Comparison of ENCODE assay signal across 22 mouse cellular contexts in genomic region chr9:75238179-75238578, GRCm38 (mm10).
"Had no signal": no experiment of that assay in that cellular context is flagged by ENCODE, and none has a peak within 500 bp of the region (broad histone marks: within the 10 kb centered on the region; RNA-seq: fewer than 3 reads in every experiment).

No protein-coding gene starts in this region.

- DNase-seq: forebrain, postnatal 0 days; gastrocnemius, postnatal 14 days; gastrocnemius, postnatal 36 days; heart, adult 18-20 months; heart, postnatal 10 days; kidney, adult 11 months; kidney, adult 2 months; kidney, adult 9 months; kidney, postnatal 14 days; kidney, postnatal 36 days; liver had no signal

- H3K9ac ChIP-seq: forebrain, postnatal 0 days; heart, embryonic 12.5 days; hindbrain, embryonic 13.5 days; hindbrain, embryonic 15.5 days; kidney, embryonic 15.5 days; limb, embryonic 12.5 days had no signal

- H3K4me2 ChIP-seq: heart, embryonic 12.5 days; hindbrain, embryonic 13.5 days; hindbrain, embryonic 15.5 days; kidney, embryonic 15.5 days; limb, embryonic 12.5 days had no signal

- ATAC-seq: forebrain, postnatal 0 days; hindbrain, postnatal 0 days had no signal

- H3K36me3 ChIP-seq: heart, embryonic 10.5 days; heart, embryonic 12.5 days; hindbrain, embryonic 13.5 days; hindbrain, embryonic 15.5 days; kidney, embryonic 15.5 days; limb, embryonic 10.5 days; limb, embryonic 12.5 days had no signal

- H3K27ac ChIP-seq: heart, embryonic 10.5 days; hindbrain, embryonic 13.5 days; hindbrain, embryonic 15.5 days; hindbrain, postnatal 0 days; kidney, embryonic 15.5 days; kidney, postnatal 0 days; layer of hippocampus, adult 2 months; left cerebral cortex, adult 2 months; limb, embryonic 10.5 days; limb, embryonic 12.5 days had no signal

- H3K4me1 ChIP-seq: hindbrain, embryonic 15.5 days had no signal

- H3K4me3 ChIP-seq: heart, embryonic 10.5 days; heart, embryonic 12.5 days; hindbrain, embryonic 13.5 days; hindbrain, embryonic 15.5 days; kidney, embryonic 15.5 days; layer of hippocampus, adult 2 months; left cerebral cortex, adult 2 months; limb, embryonic 10.5 days; limb, embryonic 12.5 days had no signal

- H3K9me3 ChIP-seq: heart, embryonic 10.5 days; heart, embryonic 12.5 days; hindbrain, embryonic 13.5 days; hindbrain, embryonic 15.5 days; kidney, embryonic 15.5 days; limb, embryonic 10.5 days; limb, embryonic 12.5 days had no signal
